Mouse (Mus musculus) brown adipose tissue, adult 24 weeks (tissue): ENCODE measurements around the gene Fcgr3. TPM values are rescaled to one million over a fixed set of nuclear protein-coding genes. Genes with fewer than 3 reads are reported as not detected.
"Not testable (repeated sequence)": the region's sequence is repeated elsewhere in the genome, so short reads cannot be mapped to it uniquely, and the experiment has no call there.

Source experiments
- H3K27ac ChIP-seq: fragments of 200-500 bp; replicated peaks from 2 replicates; pipeline ENCODE4 v1.5.1; 2012; ENCODE audit warnings: low read depth, mild to moderate bottlenecking, low read length
- H3K4me1 ChIP-seq: fragments of 200-500 bp; 2 replicates; pipeline ENCODE4 v1.6.1; 2012; ENCODE audit warnings: low read length, mixed read lengths; ENCODE audit not compliant: control insufficient read depth, insufficient read depth, insufficient read length
- H3K4me3 ChIP-seq: fragments of 200-500 bp; 2 replicates; pipeline ENCODE4 v1.5.1; 2012; ENCODE audit warnings: low read depth, mild to moderate bottlenecking, low read length, moderate library complexity; ENCODE audit not compliant: insufficient read depth
- polyA plus RNA-seq: library from polyadenylated mRNA; stranded (reverse); fragments of >200 nt; gene quantifications from 2 replicates; pipeline ENCODE4 v1.2.4, GENCODE M21; 2012; ENCODE audit not compliant: missing spikeins, insufficient read depth, insufficient read length

The Fcgr3 gene
- polyA plus RNA-seq, 1 experiment = 17.1 TPM

DNA sequence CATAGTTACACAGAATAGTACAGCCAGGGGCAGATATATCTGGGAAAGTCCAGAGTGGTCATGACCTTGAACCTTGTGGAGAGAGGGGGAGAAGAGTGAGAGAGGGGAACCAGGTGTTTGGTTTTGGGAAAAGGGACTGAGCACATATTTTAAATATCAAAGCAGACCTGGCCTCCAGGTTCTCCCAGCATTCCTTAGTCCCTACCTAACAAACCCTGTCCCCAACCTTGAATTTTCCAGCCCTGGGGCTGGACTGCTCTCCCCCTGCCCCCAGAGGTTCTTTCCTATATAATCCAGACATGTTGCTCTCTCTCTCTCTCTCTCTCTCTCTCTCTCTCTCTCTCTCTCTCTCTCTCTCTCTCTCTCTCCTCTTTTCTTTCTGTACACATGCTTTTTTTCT lies 32.4 kb upstream of the Fcgr3 start:
- Histone ChIP-seq H3K27ac (no peak overlapping the region), H3K4me1 (no peaks in the 10 kb centered on the region), H3K4me3 (no peak overlapping the region)

DNA sequence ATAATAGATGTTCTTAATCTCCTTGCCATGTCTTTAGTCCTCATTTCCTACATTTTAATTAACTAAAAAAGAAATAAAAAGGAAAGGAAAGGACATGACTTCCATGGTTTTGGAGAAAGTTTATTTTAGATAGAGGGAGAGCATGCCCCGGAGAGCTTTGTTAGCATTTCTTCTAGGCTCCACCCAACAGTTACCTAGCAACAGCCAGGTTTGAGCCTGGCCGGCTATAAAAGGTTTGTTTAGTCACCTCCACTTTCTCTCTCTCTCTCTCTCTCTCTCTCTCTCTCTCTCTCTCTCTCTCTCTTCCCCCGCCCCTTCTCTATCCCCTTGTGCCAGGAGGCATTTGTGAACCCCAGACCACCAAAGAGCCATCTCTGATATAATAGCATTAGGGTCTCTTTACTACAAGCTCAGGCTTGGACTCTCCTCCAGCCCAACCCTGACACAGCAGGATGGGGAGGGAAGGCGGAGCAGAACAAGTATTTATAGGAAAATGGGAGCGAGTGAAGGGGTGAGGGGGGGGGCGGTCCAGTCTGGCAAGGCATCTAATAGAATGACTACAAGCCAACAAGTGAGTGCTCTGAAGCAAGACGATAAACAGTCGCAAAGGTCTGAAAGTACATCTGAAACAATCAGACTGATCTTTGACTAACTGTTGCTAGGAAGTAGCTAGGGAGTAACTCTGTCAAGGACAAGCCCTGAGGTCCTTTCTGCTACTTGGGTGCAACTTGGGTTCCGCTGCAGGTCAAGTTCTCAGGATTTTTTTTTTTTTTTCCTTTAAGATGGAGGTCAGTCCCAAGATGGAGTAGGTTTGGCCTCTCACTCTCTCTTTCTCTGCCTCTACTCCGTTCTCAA lies 31.6 kb upstream of the Fcgr3 start:
- Histone ChIP-seq H3K4me3 (no peak overlapping the region), H3K27ac (no peak overlapping the region), H3K4me1 (no peaks in the 10 kb centered on the region)

- Histone ChIP-seq H3K4me3 (no peak overlapping the region), H3K27ac (no peak overlapping the region), H3K4me1 (no peaks in the 10 kb centered on the region)
These were observed 29.7 kb upstream of the Fcgr3 start for GRCm38 (mm10) chr1:171094424-171094823.

GRCm38 (mm10) chr1:171090761-171091160 lies 26.0 kb upstream of the Fcgr3 start:
- Histone ChIP-seq H3K4me1 (no peaks in the 10 kb centered on the region), H3K4me3 (no peak overlapping the region), H3K27ac (no peak overlapping the region)

- H3K4me1 ChIP-seq = no peaks in the 10 kb centered on the region
- H3K4me3 ChIP-seq = no peak overlapping the region
- no peak overlapping the region for H3K27ac ChIP-seq
These were observed 25.2 kb upstream of the Fcgr3 start for GRCm38 (mm10) chr1:171089891-171090290.

GRCm38 (mm10) chr1:171088237-171088869 lies 23.6 kb upstream of the Fcgr3 start:
- not testable (repeated sequence) for H3K4me3 ChIP-seq, H3K27ac ChIP-seq, H3K4me1 ChIP-seq

DNA sequence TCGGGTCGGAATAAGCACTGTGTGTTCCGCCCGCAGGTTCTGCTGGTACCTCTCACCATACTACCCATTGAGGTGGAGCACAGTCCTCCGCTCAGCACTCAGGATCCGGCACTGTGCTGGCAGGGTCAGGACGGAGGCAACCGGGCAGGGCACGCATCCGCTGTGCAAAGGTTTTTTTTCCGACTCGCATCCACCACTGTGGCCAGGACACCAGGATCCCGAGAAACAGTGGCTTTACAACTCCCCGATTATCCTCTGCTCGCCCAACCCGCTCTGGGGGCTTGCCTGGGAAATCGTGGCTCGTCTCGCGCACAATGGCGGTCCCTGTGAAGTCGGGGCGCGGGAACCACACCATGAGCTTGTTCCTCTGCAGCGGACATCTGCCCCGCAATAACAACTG lies 21.0 kb upstream of the Fcgr3 start:
- Histone ChIP-seq H3K4me3 (peak overlapping the region; percentile 20), H3K27ac (no peak overlapping the region), H3K4me1 (no peaks in the 10 kb centered on the region)

GRCm38 (mm10) chr1:171081512-171082231 lies 16.9 kb upstream of the Fcgr3 start:
- not testable (repeated sequence) for H3K27ac ChIP-seq, H3K4me1 ChIP-seq, H3K4me3 ChIP-seq

DNA sequence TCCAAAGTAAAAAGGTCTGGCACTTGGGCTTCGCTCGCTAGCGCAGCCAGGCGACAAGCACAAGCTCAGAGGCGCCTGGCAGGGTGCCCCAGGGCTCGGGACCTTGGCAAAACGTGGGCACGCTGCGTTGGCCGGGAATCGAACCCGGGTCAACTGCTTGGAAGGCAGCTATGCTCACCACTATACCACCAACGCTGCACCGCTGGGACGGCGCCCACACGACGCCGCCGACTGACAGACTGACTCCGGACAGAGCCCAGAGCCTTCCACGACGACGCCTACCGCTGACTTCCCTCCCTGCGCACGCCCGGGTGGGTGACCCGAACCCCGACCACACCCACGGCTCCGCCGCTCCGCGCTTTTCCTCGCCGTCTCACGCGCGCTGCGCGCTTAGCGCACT lies 15.1 kb upstream of the Fcgr3 start:
- not testable (repeated sequence) for H3K4me3 ChIP-seq, H3K4me1 ChIP-seq, H3K27ac ChIP-seq

- H3K4me1 ChIP-seq, H3K27ac ChIP-seq, H3K4me3 ChIP-seq: not testable (repeated sequence)
These were observed 14.6 kb upstream of the Fcgr3 start for GRCm38 (mm10) chr1:171079345-171079744.

GRCm38 (mm10) chr1:171078419-171078818 lies 13.7 kb upstream of the Fcgr3 start:
- H3K4me1 ChIP-seq, H3K27ac ChIP-seq, H3K4me3 ChIP-seq: not testable (repeated sequence)

DNA sequence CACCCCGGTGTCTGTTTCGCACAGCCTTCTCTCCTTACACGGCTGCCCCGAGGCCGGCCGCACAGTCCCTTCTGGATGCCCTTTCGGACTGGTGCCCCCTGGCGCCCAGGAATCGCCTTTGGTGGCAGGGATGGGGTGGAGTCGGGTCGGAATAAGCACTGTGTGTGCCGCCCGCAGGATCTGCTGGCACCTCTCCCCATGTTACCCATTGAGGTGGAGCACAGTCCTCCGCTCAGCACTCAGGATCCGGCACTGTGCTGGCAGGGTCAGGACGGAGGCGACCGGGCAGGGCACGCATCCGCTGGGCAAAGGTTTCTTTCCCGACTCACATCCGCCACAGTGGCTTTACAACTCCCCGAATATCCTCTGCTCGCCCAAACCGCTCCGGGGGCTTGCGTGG lies 13.2 kb upstream of the Fcgr3 start:
- H3K4me3 ChIP-seq, H3K4me1 ChIP-seq, H3K27ac ChIP-seq: not testable (repeated sequence)

DNA sequence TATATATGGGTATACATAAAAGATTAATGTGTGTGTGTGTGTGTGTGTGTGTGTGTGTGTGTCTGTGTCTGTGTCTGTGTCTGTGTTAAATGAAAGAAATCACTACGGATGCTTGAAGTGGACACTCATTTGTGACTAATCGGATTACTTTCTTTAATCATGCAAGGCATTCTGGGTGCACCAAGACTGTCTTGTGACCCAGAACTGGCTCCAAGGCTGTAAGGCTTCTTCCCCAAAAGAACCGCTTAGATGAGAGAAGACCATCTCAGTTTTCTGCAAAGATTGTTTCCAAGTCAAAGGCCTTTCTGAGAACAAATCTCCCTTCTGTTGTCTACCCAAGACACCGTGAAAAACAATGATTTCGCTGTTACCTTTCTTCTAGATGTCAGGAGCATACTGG lies 12.5 kb upstream of the Fcgr3 start:
- H3K27ac ChIP-seq, H3K4me1 ChIP-seq, H3K4me3 ChIP-seq: not testable (repeated sequence)

GRCm38 (mm10) chr1:171076176-171076575 lies 11.4 kb upstream of the Fcgr3 start:
- H3K27ac ChIP-seq, H3K4me1 ChIP-seq, H3K4me3 ChIP-seq: not testable (repeated sequence)

- not testable (repeated sequence) for H3K4me1 ChIP-seq, H3K4me3 ChIP-seq, H3K27ac ChIP-seq
These were observed 9.5 kb upstream of the Fcgr3 start for GRCm38 (mm10) chr1:171074283-171074682.
